Mouse (Mus musculus) neural tube, embryonic 10.5 days (tissue): ENCODE measurements around the gene Snx21.

ENCODE experiments used
- DNase-seq: peaks from one replicate; pipeline ENCODE4 v3.0.0-alpha.2; 2017; ENCODE audit warnings: low spot score; ENCODE audit errors: extremely low spot score

The Snx21 gene

GRCm38 (mm10) chr2:164770279-164770678 is 15.3 kb upstream of the Snx21 start:
- DNase-seq, result no peak

- no peak for DNase-seq
These were observed 14.5 kb upstream of the Snx21 start for GRCm38 (mm10) chr2:164771123-164771522.

- no peak for DNase-seq
These were observed 12.2 kb upstream of the Snx21 start for GRCm38 (mm10) chr2:164773229-164773988.

- no peak for DNase-seq
These were observed 11.6 kb upstream of the Snx21 start for GRCm38 (mm10) chr2:164773989-164774364.

- DNase-seq, result no peak
These were observed 9.5 kb upstream of the Snx21 start for GRCm38 (mm10) chr2:164776130-164776529.

GRCm38 (mm10) chr2:164776801-164777200 is 8.8 kb upstream of the Snx21 start:
- no peak for DNase-seq

- DNase-seq, result no peak
These were observed 8.2 kb upstream of the Snx21 start for GRCm38 (mm10) chr2:164777246-164778014.

- DNase-seq, result no peak
These were observed 7.7 kb upstream of the Snx21 start for GRCm38 (mm10) chr2:164778015-164778287.

- no peak for DNase-seq
These were observed 6.8 kb upstream of the Snx21 start for GRCm38 (mm10) chr2:164778809-164779208.

- no peak for DNase-seq
These were observed 6.0 kb upstream of the Snx21 start, which contains the start of gene Tnnc2 for GRCm38 (mm10) chr2:164779481-164780086. Gene Tnnc2, minus strand, starts transcription at chr2:164779967.

- no peak for DNase-seq
These were observed 3.7 kb upstream of the Snx21 start for GRCm38 (mm10) chr2:164781876-164782275.

GRCm38 (mm10) chr2:164783926-164784581 is 1.6 kb upstream of the Snx21 start:
- DNase-seq, result no peak

- DNase-seq, result no peak
These were observed 678 bp upstream of the Snx21 start for GRCm38 (mm10) chr2:164784869-164785420.

- no peak for DNase-seq
These were observed 814 bp downstream of the Snx21 start for GRCm38 (mm10) chr2:164786388-164786885.

GRCm38 (mm10) chr2:164787032-164787431 is 1.4 kb downstream of the Snx21 start:
- DNase-seq, result no peak

GRCm38 (mm10) chr2:164787779-164788178 is 2.2 kb downstream of the Snx21 start:
- no peak for DNase-seq

GRCm38 (mm10) chr2:164788411-164788810 is 2.8 kb downstream of the Snx21 start:
- no peak for DNase-seq

GRCm38 (mm10) chr2:164790451-164790850 is 4.8 kb downstream of the Snx21 start:
- DNase-seq, result no peak

GRCm38 (mm10) chr2:164791841-164792261 is 6.2 kb downstream of the Snx21 start:
- no peak for DNase-seq

- no peak for DNase-seq
These were observed 7.0 kb downstream of the Snx21 start for GRCm38 (mm10) chr2:164792400-164793190.

GRCm38 (mm10) chr2:164793236-164793635 is 7.6 kb downstream of the Snx21 start:
- peak; percentile 45 for DNase-seq
